Mouse (Mus musculus): Measurements from ENCODE around the gene Cers2.
"Not testable (repeated sequence)": the region's sequence is repeated elsewhere in the genome, so short reads cannot be mapped to it uniquely, and the experiment has no call there.

The Cers2 gene

GRCm38 (mm10) chr3:95318548-95318947, 4.0 kb downstream of the Cers2 start:
- in situ Hi-C loops (cut with MboI, MseI), result no loop called here

GRCm38 (mm10) chr3:95319110-95319509, 4.5 kb downstream of the Cers2 start:
- in situ Hi-C loops (cut with MboI, MseI), result no loop called here

- in situ Hi-C loops (cut with MboI, MseI), result no loop called here
Observed at GRCm38 (mm10) chr3:95319701-95320625, 5.4 kb downstream of the Cers2 start.

GRCm38 (mm10) chr3:95323429-95323828, 8.8 kb downstream of the Cers2 start:
- in situ Hi-C loops (cut with MboI, MseI), result no loop called here

- in situ Hi-C loops (cut with MboI, MseI), result no loop called here
Observed at GRCm38 (mm10) chr3:95324454-95325144, 10.0 kb downstream of the Cers2 start.

GRCm38 (mm10) chr3:95328803-95329404, 14.3 kb downstream of the Cers2 start:
- in situ Hi-C loops (cut with MboI, MseI), result no loop called here

GRCm38 (mm10) chr3:95331528-95331927, 16.9 kb downstream of the Cers2 start:
- in situ Hi-C loops (cut with MboI, MseI), result no loop called here

- in situ Hi-C loops (cut with MboI, MseI), result loop anchor here (5.0 kb wide), 1 partner anchor 280 kb away; no protein-coding TSS in a partner anchor
Observed at GRCm38 (mm10) chr3:95337345-95337744, 22.8 kb downstream of the Cers2 start.

GRCm38 (mm10) chr3:95338251-95338650, 23.7 kb downstream of the Cers2 start:
- in situ Hi-C loops (cut with MboI, MseI), result loop anchor here (5.0 kb wide), 1 partner anchor 279 kb away; no protein-coding TSS in a partner anchor

- in situ Hi-C loops (cut with MboI, MseI), result not testable (repeated sequence)
Observed at GRCm38 (mm10) chr3:95343356-95344000, 28.9 kb downstream of the Cers2 start.

- in situ Hi-C loops (cut with MboI, MseI), result loop anchor here (5.0 kb wide), 1 partner anchor 106 kb away; no protein-coding TSS in a partner anchor
Observed at GRCm38 (mm10) chr3:95346454-95346853, 31.9 kb downstream of the Cers2 start.

- in situ Hi-C loops (cut with MboI, MseI), result loop anchor here (5.0 kb wide), 1 partner anchor 104 kb away; no protein-coding TSS in a partner anchor
Observed at GRCm38 (mm10) chr3:95348343-95348742, 33.8 kb downstream of the Cers2 start.

- in situ Hi-C loops (cut with MboI, MseI), result loop anchor here (5.0 kb wide), 1 partner anchor 103 kb away; no protein-coding TSS in a partner anchor
Observed at GRCm38 (mm10) chr3:95349491-95349890, 34.9 kb downstream of the Cers2 start.

- in situ Hi-C loops (cut with MboI, MseI), result loop anchor here (5.0 kb wide), 1 partner anchor 71 kb away; no protein-coding TSS in a partner anchor
Observed at GRCm38 (mm10) chr3:95355911-95356544, 41.4 kb downstream of the Cers2 start.

GRCm38 (mm10) chr3:95356701-95357449, 42.3 kb downstream of the Cers2 start, which contains the start of gene Setdb1:
TSS of gene Setdb1 (minus strand) at chr3:95357202.
- in situ Hi-C loops (cut with MboI, MseI), result loop anchor here (5.0 kb wide), 1 partner anchor 70 kb away; no protein-coding TSS in a partner anchor

GRCm38 (mm10) chr3:95357746-95358145, 43.2 kb downstream of the Cers2 start:
- in situ Hi-C loops (cut with MboI, MseI), result loop anchor here (5.0 kb wide), 1 partner anchor 70 kb away; no protein-coding TSS in a partner anchor

GRCm38 (mm10) chr3:95360276-95360675, 45.7 kb downstream of the Cers2 start:
- in situ Hi-C loops (cut with MboI, MseI), result not testable (repeated sequence)

- in situ Hi-C loops (cut with MboI, MseI), result no loop called here
Observed at GRCm38 (mm10) chr3:95370101-95370500, 55.5 kb downstream of the Cers2 start.

Data from T-helper 1 cell (primary cell).